Mouse (Mus musculus) myocyte (in vitro differentiated cells): ENCODE results near the gene Rapgef2. TPM values are rescaled to one million over a fixed set of nuclear protein-coding genes. Genes with fewer than 3 reads are reported as not detected.

Source experiments
- H3K27me3 ChIP-seq: one replicate; pipeline ENCODE4 v1.6.1; 2011; ENCODE audit not compliant: control insufficient read depth, insufficient read depth, insufficient read length
- H3K36me3 ChIP-seq: one replicate; pipeline ENCODE4 v1.6.1; 2011; ENCODE audit not compliant: control insufficient read depth, insufficient read depth
- H3K4me2 ChIP-seq: one replicate; pipeline ENCODE4 v1.6.1; 2011; ENCODE audit warnings: low read depth, control low read depth
- H3K4me3 ChIP-seq: one replicate; pipeline ENCODE4 v1.5.1; 2011; ENCODE audit warnings: mild to moderate bottlenecking, control low read depth, moderate library complexity
- H3K79me2 ChIP-seq: one replicate; pipeline ENCODE4 v1.6.1; 2011; ENCODE audit not compliant: control insufficient read depth, insufficient read depth
- H3ac ChIP-seq: one replicate; pipeline ENCODE4 v1.6.1; 2011; ENCODE audit not compliant: control insufficient read depth, insufficient read length
- CEBPB ChIP-seq: IDR thresholded peaks from 2 replicates; pipeline ENCODE4 v1.6.1; 2011; ENCODE audit warnings: mild to moderate bottlenecking, moderate library complexity; ENCODE audit not compliant: poor library complexity, insufficient read depth, severe bottlenecking
- E2F4 ChIP-seq: IDR thresholded peaks from one replicate; pipeline ENCODE4 v1.6.1; 2011; ENCODE audit warnings: mild to moderate bottlenecking, control low read depth, moderate library complexity; ENCODE audit not compliant: insufficient read depth
- MAX ChIP-seq: IDR thresholded peaks from one replicate; pipeline ENCODE4 v1.6.1; 2011; ENCODE audit warnings: low read depth, mild to moderate bottlenecking, control low read depth
- MYOD1 ChIP-seq, 3 experiments: IDR thresholded peaks; one replicate each; pipeline ENCODE4 v1.6.1; 2011; ENCODE audit warnings: control low read depth in 2 of 3, low read depth in 2 of 3, mild to moderate bottlenecking in 2 of 3, moderate library complexity in 1 of 3; ENCODE audit not compliant: insufficient read length in 2 of 3, control insufficient read depth in 1 of 3
- MYOG ChIP-seq, 3 experiments: IDR thresholded peaks; one replicate each; pipeline ENCODE4 v1.6.1; 2011; ENCODE audit warnings: control low read depth in 2 of 3, low read depth in 2 of 3, mild to moderate bottlenecking in 2 of 3; ENCODE audit not compliant: insufficient read length in 2 of 3, control insufficient read depth in 1 of 3, insufficient read depth in 1 of 3
- POLR2A ChIP-seq: IDR thresholded peaks from one replicate; pipeline ENCODE4 v1.6.1; 2011; ENCODE audit warnings: low read depth, mild to moderate bottlenecking, control low read depth, moderate library complexity; ENCODE audit not compliant: insufficient read length
- POLR2AphosphoS2 ChIP-seq: IDR thresholded peaks from one replicate; pipeline ENCODE4 v1.6.1; 2011; ENCODE audit warnings: low read depth, control low read depth; ENCODE audit not compliant: insufficient read length
- REST ChIP-seq: IDR thresholded peaks from one replicate; pipeline ENCODE4 v1.6.1; 2011; ENCODE audit warnings: mild to moderate bottlenecking, control low read depth, moderate library complexity; ENCODE audit not compliant: insufficient read depth, insufficient read length
- SRF ChIP-seq: IDR thresholded peaks from one replicate; pipeline ENCODE4 v1.6.1; 2011; ENCODE audit warnings: low read depth; ENCODE audit not compliant: control insufficient read depth, insufficient read length
- TCF12 ChIP-seq: IDR thresholded peaks from one replicate; pipeline ENCODE4 v1.6.1; 2011; ENCODE audit warnings: mild to moderate bottlenecking, control low read depth; ENCODE audit not compliant: poor library complexity, insufficient read depth, severe bottlenecking
- TCF3 ChIP-seq: IDR thresholded peaks from one replicate; pipeline ENCODE4 v1.6.1; 2011; ENCODE audit warnings: low read depth, control low read depth; ENCODE audit not compliant: insufficient read length
- USF1 ChIP-seq: IDR thresholded peaks from one replicate; pipeline ENCODE4 v1.6.1; 2011; ENCODE audit warnings: low read depth, mild to moderate bottlenecking, control low read depth, moderate library complexity
- polyA plus RNA-seq: library from polyadenylated mRNA; unstranded; fragments of >200 nt; fragmentation: generic; extraction: Trizol; gene quantifications from one replicate; pipeline ENCODE4 v1.2.1, GENCODE M21; 2012; ENCODE audit warnings: missing spikeins

The Rapgef2 gene
- polyA plus RNA-seq, 1 experiment, result 5.8 TPM

GRCm38 (mm10) chr3:79127797-79128196, 158.5 kb downstream of the Rapgef2 start:
- peaks cover 5% of the 10 kb centered on the region for H3K36me3 ChIP-seq
- H3K27me3 ChIP-seq, result no peaks in the 10 kb centered on the region
- no peak overlapping the region for H3K4me3 ChIP-seq
- no peak for TF ChIP-seq MAX
- TF ChIP-seq TCF12, result no peak
- TF ChIP-seq CEBPB, result no peak
- no peak for TF ChIP-seq POLR2A
- no peak overlapping the region for H3K4me2 ChIP-seq
- H3K79me2 ChIP-seq, result peaks cover 26% of the 10 kb centered on the region
- no peak overlapping the region for H3ac ChIP-seq

GRCm38 (mm10) chr3:79126857-79127256, 159.5 kb downstream of the Rapgef2 start:
- Histone ChIP-seq H3K4me3 (no peak overlapping the region), H3K4me2 (no peak overlapping the region), H3ac (no peak overlapping the region), H3K36me3 (peaks cover 3% of the 10 kb centered on the region), H3K27me3 (no peaks in the 10 kb centered on the region), H3K79me2 (peaks cover 25% of the 10 kb centered on the region)
- TF ChIP-seq MAX (no peak), POLR2AphosphoS2 (no peak), POLR2A (no peak), SRF (no peak), E2F4 (no peak)

- no peak overlapping the region for H3K4me2 ChIP-seq
- no peaks in the 10 kb centered on the region for H3K36me3 ChIP-seq
- TF ChIP-seq MYOD1 (IDR thresholded peaks at IDR 0.05; ENCODE audit: control insufficient read depth in 1 of 3, insufficient read length in 2 of 3, low read depth in 2 of 3) (no peak), TCF12 (no peak), MYOG (IDR thresholded peaks at IDR 0.05; ENCODE audit: control insufficient read depth in 1 of 3, insufficient read depth in 1 of 3, insufficient read length in 2 of 3, low read depth in 2 of 3) (no peak), POLR2AphosphoS2 (no peak)
- no peak overlapping the region for H3ac ChIP-seq
- H3K27me3 ChIP-seq, result no peaks in the 10 kb centered on the region
- peaks cover 29% of the 10 kb centered on the region for H3K79me2 ChIP-seq
- no peak overlapping the region for H3K4me3 ChIP-seq
Measured at GRCm38 (mm10) chr3:79121391-79121790, 164.9 kb downstream of the Rapgef2 start.

GRCm38 (mm10) chr3:79119983-79120382, 166.3 kb downstream of the Rapgef2 start:
- Histone ChIP-seq H3K36me3 (no peaks in the 10 kb centered on the region), H3K4me3 (no peak overlapping the region), H3K4me2 (no peak overlapping the region), H3K27me3 (no peaks in the 10 kb centered on the region), H3K79me2 (peaks cover 29% of the 10 kb centered on the region), H3ac (no peak overlapping the region)
- TF ChIP-seq MYOG (IDR thresholded peaks at IDR 0.05; ENCODE audit: control insufficient read depth in 1 of 3, insufficient read depth in 1 of 3, insufficient read length in 2 of 3, low read depth in 2 of 3) (no peak), MYOD1 (IDR thresholded peaks at IDR 0.05; ENCODE audit: control insufficient read depth in 1 of 3, insufficient read length in 2 of 3, low read depth in 2 of 3) (no peak), E2F4 (no peak), POLR2AphosphoS2 (no peak), POLR2A (no peak), MAX (no peak), SRF (no peak), REST (no peak), TCF12 (no peak), CEBPB (no peak), TCF3 (no peak), USF1 (no peak)

- H3K27me3 ChIP-seq, result no peaks in the 10 kb centered on the region
Measured at GRCm38 (mm10) chr3:79110153-79110552, 176.2 kb downstream of the Rapgef2 start.

GRCm38 (mm10) chr3:79108246-79108645, 178.1 kb downstream of the Rapgef2 start:
- Histone ChIP-seq H3K4me2 (no peak overlapping the region), H3K4me3 (no peak overlapping the region), H3K79me2 (no peaks in the 10 kb centered on the region), H3K27me3 (no peaks in the 10 kb centered on the region), H3K36me3 (peaks cover 7% of the 10 kb centered on the region), H3ac (no peak overlapping the region)
- TF ChIP-seq POLR2A (no peak), SRF (no peak), TCF12 (no peak), E2F4 (no peak)

More at GRCm38 (mm10) chr3:79110153-79110552, 176.2 kb downstream of the Rapgef2 start:
- peaks cover 7% of the 10 kb centered on the region for H3K36me3 ChIP-seq
- TF ChIP-seq SRF, result no peak
- H3ac ChIP-seq, result no peak overlapping the region
- H3K4me2 ChIP-seq, result no peak overlapping the region
- H3K4me3 ChIP-seq, result no peak overlapping the region
- peaks cover 8% of the 10 kb centered on the region for H3K79me2 ChIP-seq
